Mouse (Mus musculus) adipocyte (in vitro differentiated cells): ENCODE results near the gene Slc35b3.

Experiments
- DNase-seq: peaks from one replicate; pipeline ENCODE4 v3.0.0-alpha.2; 2016; ENCODE audit warnings: low spot score

The Slc35b3 gene

DNA sequence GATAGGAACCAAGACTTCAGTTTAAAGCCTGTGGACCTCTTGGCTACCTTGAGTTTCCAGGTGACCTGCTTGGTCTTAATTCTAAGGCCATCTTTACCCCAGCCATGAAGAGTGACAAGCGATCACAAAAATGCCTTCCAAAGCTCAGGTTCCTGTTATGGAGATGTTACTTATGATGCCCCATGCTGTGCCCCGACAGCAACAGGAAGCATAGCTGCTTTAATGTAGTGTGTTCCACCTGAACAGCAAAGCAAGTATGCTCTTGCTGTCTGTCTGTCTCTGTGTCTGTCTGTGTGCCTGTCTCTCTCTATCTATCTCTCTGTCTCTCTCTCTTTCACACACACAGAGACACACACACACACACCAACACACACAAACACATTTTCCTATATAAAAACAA, 22.2 kb downstream of the Slc35b3 start:
- DNase-seq: no peak

DNA sequence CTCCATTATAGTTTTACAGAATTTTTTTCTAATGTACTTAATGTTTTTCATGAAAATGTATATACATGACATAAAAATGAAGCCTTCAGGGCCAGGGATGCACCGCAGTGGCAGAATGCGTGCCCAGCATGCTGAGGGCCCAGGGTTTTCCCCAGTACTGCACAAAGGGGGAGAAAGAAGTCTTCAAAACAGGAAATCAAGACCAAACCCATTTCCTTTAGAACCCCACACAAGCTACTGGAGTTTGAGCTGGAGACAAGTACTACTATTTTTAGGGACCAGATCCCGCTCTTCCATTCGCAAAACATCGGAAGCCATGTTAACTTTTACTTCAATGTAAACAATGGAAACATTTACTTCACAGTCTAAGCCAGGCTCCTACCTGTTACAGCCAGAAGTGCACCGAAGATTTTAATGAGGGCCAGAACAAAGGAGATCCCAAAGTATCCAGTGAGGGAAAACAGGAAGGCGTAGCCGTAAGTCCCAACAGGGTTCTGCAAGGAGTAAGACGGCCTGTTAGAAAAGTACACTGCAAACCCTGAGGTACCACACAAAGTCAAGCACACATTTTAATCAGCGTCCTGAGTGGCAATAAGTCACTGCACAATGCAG, 23.7 kb downstream of the Slc35b3 start:
- no peak for DNase-seq

DNA sequence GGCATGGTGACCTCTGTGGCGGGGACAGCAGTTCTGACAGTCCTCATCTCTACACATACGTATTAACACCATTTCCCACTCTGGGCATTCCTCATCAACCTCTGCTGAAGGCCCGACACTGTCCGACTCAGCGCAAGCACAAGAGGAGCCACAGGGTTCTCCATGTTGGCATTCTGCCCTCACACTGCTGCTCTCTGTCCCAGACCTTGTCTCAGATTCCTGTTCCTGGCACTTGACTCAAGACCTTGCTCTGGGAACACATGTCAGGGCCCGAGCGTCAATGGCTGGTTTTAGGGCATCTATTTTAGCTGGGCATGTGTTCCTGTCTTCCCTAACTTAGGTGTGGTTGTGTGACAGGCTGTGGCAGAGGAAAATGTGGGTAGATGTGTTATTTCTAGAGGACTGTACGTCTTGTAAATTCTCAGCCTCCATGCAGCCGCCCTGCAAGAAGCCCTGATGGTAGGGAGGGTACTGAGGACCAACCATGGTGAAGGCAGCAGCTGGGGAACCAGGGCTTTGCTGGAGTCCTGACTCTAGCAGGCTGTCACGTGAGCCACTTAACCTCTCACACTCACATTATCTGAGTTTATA, 24.7 kb downstream of the Slc35b3 start:
- no peak for DNase-seq

DNA sequence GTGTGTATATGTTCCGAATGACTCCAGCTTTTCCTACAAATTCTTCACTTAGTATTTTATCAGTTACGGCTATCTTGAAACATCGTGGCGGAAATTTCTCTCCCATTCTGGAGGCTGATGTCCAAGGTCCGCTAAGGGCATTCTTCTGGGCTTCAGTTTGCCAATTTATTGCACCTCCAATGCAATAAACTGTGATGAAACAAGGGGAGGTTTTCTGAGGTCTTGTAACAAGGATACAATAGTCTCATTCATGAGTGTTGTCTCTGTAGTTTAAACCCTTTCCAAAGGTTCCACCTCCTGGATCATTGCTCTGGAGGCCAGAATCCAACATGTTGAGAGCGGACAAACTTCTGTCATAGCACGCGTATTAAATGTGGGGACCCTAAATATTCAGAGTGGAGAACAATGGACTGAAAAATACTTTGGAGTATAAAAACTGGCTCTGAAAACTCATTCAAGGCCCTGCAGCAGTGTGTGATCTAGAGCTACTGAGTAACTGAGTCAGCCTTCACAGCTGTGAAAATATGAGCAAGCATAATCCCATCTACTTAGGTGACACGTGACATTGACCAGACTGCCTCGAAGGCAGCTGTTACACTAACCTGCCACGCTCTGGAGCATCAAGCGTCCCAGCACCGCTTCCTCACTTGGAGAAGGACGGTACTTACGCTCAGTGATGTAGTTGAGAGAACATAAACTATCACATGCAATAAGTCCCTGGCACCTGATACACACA, 30.7 kb downstream of the Slc35b3 start:
- no peak for DNase-seq

DNA sequence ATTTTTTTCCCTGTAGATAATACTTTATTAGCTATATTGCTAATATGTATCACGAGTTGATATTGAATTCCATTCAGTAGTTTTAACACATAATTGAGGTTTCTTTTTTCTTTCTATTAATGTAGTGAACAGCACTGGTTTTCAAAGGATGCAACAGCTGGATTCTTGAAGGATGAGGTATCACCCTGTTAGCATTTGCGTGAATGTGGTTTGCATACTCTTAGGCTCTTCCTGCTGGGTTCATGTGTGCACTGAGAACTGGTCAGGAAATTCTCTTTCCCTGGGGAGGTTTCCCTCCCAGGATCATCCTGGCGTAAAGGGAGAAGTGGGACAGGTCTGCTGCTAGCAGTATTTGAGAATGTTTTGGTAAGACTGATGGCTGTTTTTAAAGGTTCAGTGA, 38.0 kb downstream of the Slc35b3 start:
- DNase-seq: no peak

DNA sequence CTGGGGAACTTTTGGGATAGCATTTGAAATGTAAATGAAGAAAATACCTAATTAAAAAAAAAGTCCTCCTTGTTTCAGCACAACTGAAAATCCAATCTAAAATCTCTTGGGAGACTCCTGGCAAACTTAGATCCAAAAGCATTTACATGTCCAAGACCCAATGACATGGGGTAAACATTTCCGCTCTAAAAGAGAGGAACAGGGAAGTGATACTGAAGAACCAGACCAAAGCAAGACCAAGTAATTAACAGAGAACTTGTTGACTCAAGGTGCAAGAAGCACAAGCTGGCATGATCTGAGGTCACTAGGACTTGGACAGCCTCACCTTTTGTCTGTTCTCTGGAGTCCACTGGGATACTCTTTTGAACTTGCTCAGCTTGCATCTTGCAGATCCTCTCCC, 39.4 kb downstream of the Slc35b3 start:
- no peak for DNase-seq

DNA sequence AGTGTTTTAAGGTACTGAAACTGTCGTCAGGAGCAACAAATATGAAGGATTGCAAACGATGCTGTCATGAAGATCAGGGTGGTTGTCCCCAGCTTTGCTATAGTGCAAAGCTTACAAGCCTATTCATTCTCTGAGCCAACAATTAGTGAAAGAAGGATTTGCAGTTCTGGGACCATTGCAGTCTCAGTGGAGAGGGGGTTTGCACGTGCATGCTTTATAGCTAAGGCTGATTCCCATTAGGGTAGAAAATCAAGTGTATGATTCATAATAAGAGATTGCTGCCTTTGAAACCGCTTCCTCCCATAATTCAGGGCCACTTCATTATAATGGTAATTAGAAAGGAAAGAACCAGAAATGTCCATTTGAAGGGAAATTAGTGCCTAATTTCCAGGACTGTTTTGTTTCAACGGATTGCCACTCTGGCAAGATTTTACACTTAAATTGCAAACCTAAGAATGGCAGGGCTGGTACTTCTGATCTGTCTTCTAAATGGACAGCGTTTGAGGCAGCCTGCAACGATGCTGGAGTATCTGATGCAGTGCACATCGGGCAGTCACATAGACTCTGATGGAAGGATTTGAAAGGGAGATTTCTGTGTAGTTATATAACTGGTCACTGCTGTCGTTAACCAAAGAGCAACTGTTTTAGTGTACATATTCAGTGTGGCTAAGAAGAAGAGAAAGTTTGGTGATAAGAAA, 42.3 kb downstream of the Slc35b3 start:
- no peak for DNase-seq

DNA sequence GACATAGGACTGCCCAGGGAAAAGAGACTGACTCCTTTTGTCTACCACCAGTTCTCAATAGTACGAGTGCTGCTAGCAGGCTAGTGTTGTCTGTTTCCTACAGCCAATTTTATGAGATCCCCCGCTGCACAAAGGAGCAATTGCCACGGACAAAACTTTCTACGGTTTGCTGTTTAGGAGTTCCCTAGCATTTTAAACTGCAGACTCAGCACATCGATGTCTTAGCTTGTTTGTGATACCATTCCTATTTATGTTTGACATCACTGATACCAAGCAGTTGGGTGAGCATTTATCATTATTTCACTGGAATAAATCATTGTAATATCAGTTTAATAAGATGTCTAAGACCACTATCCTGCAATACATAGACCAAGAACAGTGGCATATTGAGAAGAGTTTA, 43.1 kb downstream of the Slc35b3 start:
- DNase-seq: no peak

DNA sequence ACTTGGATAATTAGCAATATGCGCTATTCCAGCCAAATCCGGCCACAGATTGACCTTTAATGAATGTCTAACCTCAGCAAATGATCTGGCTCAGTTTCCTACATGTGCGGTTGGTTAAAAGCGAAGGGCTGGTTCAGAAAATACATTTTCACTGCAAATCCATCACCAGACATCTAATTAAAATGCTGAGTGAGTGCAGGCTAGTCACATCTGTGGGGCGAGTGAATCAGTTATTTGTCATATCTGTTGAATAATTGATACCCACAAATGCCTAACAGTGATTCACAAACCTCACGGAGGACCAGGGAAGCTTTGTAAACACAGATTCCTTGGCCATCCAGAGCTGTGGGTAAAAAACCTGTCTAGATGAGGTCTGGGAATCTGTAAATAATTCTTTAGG, 45.9 kb downstream of the Slc35b3 start:
- DNase-seq: no peak

DNA sequence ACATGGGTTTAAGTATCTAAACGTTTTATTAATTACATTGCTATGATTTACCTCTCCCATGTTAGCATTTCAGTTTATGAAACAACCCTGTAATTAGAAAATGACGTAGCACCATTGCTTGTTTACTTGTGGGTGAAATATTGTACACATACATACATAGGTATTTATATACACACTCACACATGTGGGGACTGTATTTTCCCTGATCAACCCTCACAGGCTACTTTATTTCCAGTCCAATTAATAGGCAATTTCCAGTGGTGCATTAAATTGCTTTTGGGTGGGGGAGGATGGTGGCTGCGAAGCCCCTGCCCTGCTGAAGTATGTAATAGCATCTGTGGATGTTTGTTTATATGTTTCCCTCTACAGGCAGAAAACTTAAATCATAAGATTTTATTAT, 68.3 kb downstream of the Slc35b3 start:
- no peak for DNase-seq
